Mouse (Mus musculus) frontal cortex, adult 2 months (tissue): ENCODE measurements around the gene Pfkfb2. TPM values are rescaled to one million over a fixed set of nuclear protein-coding genes. Genes with fewer than 3 reads are reported as not detected.

Source experiments
- DNase-seq, 2 experiments: peaks; one replicate each; pipeline ENCODE4 v3.0.0; 2022; ENCODE audit warnings: low spot score in 1 of 2; ENCODE audit errors: extremely low spot score in 1 of 2
- polyA plus RNA-seq: library from polyadenylated mRNA; depleted of rRNA; stranded (reverse); fragments of >200 nt; gene quantifications from 2 replicates; pipeline ENCODE4 v1.2.3, GENCODE M21; 2012

Gene Pfkfb2
- polyA plus RNA-seq, 1 experiment: 54.3 TPM

DNA sequence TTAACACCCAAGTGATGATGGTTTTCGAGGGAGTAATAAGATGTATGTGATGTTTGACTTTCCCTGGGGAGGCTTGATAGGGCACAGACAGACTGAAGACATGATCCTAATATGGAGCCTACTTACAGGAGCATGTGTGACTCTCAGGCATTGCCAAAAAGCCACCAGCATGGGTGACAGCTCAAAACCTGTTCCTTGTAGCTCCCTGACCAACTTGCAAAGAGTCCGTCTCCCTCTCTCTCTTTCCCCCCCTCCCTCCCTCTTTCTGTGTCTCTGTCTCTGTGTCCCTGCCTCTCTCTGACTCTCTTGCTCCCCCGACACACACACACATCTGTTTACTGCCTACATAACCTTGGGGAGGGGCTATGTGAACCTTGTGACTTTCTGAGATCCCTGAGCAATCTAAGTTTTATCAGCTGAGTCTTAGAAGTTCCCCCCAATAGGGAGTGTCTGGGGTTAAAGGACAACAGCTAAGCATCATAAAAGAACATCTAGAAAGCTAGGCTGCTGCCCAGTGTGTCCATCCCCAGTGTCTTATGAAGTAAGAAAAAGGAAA is 9.6 kb upstream of the Pfkfb2 start:
- no peak for DNase-seq

DNA sequence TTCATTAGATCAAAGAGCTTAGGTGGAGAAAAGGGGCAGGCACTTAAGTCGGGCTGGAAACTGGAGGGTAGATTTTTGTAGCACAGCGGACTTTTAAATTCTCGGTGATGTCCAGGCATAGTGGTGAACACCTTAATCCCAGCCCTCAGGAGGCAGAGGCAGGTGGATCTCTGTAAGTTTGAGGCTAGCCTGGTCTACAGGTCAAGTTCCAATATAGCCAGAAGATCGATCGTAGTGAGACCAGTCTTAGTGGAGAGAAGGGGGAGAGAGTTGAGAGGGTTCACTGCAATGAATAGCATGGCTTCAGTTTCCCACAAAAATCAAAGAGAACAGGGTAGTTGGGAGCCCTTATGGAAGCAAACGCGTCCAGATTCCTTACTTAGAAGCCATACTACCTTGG is 8.9 kb upstream of the Pfkfb2 start:
- no peak for DNase-seq

DNA sequence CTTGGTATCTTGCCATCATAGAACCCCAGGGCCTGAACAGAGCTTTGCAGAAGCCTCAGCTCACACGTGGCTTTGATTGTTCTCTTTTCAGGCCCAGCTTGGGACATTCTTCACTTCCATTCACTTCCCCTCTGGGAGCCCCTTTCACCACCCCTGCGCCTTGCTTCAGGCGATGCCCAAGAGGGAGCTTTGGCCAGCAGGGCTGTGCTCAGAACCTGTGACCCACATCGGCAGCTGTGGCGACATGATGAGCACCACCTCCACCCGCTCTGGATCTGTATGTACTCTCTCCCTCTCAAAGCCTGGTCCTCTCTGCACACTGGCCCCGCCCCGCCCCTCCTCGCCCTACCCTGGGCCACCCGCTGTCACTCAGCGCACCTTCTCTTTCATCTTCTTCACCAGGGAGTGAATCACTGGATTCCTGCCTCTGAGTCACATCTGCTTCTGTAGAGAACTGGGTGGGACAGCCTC is 8.4 kb upstream of the Pfkfb2 start:
- DNase-seq: no peak

DNA sequence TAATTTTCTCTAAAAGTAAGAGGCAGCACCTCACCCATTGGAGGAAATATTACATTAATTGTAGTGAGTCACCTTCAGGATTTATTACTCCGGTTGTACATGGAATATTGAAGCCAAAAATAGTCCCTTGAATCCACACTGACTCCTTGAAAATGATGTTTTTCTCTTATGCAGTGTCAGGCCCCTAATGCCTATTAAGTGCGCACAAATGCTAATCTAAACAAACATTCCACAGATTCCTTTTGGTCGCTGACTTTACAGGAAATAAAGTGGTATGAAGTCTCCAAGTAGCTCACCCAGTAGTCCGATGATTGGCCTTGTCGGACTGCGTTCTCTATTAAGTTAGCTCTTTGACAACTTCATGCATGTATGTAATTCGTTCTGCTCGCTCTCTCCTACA is 5.8 kb upstream of the Pfkfb2 start:
- no peak for DNase-seq

DNA sequence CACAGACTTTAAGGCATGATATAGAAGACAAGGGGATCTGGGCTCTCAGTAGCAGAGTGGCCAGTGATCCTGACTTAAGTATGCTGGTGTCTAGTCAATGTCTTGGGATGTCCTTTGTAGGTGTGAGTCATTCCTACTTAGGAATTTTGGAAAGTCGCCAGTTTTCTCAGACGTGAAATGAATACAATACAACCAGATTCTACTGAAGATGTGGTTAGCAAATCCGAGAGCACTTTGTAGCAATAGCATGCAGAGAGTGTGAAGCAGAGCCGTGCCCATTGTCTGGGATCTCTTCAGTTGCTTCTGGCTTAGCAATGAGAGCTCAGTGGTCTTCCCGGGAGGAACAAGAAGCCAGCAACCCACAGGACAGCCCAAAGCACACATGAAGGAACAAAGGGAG is 5.4 kb upstream of the Pfkfb2 start:
- no peak for DNase-seq

DNA sequence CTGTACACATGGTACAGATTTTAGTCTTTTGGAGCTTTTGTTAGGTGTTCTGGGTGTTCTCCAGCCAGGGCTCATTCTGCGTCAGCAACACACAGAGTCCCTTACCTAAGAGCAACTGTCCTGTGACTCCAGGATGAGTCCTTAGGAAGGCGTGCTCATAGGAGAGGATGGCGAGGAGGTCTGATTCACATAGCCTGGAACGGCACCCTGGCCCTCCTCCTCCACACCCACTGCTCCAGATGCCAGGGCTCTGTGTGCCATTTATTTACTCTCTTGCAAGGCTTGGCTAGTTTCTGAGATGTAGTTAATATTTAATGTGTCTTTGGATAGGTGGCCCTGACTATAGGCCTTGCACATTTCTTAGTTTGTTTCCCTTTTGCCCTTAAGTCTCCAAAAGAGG is 4.6 kb upstream of the Pfkfb2 start:
- peak in 1 of 2 experiments; percentile 43 for DNase-seq

DNA sequence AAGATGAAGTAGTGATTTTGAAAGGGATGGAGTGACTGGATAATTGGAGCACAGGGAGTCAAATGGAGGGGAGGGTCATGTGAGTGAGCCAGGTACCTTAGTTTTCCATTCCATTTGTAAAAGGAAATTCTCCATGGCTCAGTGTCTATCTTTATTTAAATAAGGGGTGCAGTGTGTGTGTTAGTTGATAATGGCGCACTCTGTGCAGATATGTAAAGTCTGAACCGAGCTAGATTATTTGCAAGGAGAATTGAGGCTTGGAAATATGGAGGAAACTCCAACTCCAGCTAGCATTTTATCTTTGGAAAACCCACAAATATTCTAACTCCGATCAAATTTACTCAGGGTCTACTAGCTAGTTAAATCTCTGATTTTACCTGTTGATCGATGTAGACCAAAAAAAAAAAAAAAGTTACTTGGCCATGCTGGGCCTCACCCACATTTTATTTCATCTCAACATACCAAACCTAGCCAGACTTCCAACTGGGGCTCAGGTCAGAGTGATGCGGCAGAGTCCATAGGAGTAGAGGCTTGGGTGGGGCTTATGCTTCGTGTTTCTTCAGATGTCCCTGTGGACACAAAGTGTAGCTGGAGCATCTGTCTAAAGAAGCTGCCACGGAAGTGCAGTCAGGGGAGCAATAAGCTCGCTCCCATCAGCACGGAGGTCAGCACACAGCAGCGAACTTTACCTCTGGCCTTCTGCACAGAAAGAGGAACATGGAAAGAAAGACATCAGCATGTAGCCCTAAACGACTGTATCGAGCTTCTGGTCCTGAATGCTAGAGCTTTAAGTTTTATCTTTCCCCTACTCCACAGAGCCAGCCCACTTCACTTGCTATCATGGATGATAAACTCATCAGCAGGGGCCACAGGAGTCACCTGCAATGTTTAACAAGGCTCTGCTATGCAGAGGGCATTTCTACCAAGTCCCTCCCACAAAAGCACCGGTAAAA is 3.9 kb upstream of the Pfkfb2 start:
- no peak for DNase-seq

DNA sequence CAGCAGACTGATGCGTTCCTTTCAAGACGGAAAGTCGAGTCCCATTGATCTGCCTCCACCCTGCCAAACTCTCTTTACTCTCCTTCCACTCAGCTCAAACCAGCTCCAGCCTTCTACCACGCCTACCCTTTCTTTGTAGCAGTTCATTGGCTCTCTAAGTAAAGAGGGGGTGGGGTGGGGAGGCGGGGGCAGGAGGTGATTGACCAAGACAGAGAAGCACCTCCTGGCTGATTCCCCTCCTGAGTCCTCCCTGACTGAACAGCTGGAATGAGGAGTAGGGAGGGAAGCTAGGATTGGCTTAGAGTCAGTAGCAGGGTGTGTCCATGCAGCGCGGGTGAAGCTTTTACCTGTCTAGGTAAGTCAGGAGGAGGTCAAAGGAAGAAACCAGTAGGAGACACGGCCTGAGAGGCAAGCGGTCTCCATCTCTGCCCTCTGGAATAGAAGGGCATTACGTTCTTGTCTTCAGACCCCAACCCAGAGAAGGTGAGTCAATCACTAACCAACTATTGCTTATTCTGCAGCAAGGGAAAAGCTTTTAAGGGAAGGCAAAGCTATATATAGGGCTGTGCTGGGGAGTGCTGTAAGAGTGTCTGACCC is 2.8 kb upstream of the Pfkfb2 start, which contains the start of gene AA986860:
Gene AA986860 (plus strand): TSS at position 236 of the 597 bp plus-strand sequence.
- DNase-seq: no peak

DNA sequence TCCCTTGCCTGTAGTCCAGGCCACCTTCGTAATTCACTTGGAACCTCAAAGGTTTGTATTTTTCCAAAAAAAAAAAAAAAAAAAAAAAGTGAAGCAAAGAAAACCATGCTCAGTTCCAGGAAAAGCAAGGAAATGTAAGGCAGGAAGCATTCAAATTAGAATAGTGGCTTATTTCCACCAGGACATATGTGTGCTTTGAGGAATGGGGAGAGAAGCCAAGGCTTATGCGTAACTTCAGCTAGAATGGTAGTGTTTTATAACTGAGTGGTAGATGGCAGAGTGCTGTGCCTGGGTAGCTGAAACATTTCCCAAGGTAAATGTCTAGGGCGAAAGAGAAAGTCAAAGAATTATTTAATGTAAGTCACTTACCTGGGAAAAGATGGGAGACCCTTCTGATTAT is 345 bp downstream of the Pfkfb2 start:
- DNase-seq: peak in 1 of 2 experiments; percentile 55

DNA sequence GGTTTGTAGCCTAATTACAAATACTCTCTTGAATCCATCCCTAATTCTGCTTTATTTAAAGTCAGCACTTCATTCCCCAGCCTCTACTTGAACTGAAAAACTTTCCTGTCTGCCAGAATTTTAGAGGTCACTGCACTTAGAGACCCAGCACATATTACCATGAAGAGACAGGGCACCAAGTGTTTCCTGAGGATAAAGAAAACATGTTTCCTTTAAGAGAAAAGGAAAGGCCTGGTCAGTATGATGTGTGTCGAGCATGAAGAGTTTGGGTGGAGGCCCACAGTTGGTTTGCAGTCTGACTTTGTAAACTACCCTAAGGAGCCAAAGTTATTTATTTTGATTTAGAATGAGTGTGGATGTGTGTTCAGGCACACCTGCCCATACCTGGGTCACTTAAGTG is 983 bp downstream of the Pfkfb2 start:
- no peak for DNase-seq

DNA sequence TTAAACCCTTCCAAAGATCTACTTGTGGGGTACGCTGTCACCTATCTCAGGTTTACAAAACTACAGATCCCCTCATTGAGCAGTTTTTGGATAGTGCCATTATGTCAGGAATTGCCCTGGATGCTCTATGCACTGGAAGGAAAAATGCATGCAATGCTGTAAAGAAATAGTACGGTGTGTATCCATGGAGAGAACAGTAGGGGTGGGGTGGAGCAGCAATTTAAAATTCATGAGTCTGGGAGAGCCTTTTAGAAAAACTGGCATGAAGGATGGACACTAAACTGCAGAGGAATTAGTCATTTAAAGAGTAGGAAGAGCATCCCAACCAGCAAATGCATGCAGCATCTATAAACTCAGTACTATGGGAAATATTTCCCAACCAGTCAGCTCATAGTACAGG is 2.7 kb downstream of the Pfkfb2 start:
- DNase-seq: no peak

DNA sequence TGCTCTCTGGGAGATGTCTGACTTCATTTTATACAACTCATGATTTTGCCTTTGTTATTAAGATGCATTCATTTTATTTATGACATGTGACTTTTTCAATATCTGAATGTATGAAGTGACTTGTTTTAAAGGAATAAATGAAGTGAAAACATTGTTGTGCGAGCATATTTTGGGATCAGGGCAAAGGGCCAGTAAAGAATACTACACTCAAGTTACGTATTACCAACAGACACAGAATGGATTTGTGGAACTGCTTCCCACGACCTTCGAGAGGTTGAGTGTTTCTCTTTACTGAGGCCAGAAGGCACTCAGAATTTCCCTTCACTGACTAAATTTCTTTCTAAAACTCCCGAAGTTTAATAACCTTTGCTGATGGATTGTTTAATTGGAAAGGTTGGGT is 4.8 kb downstream of the Pfkfb2 start:
- DNase-seq: no peak

DNA sequence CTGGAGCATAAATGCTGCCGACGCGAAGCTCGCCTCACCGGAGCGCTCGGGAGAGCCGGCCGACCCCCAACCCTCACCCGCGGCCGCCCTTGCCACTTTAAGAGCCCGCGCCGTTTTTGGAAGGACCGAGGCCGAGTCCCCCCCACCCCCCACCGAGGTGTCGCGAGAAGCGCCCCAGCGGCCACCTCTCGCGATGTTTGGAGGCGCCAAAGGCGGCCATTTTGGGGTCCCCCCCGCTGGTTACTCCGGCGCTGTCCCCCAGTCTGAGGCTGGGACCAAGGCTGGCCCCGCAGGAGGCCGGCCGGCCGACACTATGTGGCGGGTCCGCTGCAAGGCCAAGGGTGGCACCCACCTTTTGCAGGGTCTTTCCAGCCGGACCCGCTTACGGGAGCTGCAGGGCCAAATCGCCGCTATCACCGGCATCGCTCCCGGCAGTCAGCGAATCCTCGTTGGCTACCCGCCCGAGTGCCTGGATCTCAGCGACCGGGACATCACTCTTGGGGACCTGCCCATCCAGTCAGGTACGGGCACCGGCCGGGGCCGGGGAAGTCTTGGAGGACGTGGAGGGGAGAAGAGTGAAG is 11.7 kb downstream of the Pfkfb2 start, which contains the start of gene Yod1:
Gene Yod1 (plus strand): TSS at position 37 of the 581 bp plus-strand sequence.
- peak; percentile 57 to 86 for DNase-seq

DNA sequence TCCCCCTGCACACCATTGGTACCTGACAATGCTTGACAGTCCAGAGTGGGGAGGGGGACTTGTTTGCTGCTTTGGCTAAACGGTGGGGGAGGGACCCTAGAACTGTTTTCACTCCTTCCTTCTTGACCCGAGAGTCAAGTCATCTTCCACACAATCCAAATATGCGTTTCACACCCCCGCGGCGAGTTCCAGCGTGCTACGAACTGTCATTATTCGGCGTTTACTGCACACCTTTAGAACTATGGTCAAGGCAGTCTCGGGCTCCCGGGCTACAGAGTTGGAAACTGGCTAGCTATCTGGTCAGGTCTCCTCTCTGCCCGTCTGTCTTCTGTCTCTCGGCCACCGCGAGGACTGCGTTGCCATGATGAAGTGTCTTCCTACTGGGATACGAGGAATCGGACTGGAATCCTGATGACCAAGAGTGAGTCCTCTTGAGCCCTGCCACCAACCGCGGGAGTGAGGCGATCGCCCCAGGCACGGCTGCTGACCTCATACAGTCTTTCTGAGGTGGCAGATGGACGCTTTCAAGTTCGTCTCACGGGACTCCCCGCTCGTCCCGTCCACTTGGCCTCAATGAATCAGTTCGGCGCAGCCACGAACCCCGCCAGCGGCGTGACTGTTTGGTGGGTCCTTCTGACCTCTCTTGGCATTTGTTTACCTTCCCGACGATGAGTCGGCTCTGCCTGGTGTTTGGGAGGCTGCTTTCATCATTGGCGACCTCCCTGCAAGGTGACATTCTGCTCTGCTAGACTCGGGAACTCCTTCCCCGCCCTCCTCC is 12.4 kb downstream of the Pfkfb2 start:
- peak in 1 of 2 experiments; percentile 35 for DNase-seq

DNA sequence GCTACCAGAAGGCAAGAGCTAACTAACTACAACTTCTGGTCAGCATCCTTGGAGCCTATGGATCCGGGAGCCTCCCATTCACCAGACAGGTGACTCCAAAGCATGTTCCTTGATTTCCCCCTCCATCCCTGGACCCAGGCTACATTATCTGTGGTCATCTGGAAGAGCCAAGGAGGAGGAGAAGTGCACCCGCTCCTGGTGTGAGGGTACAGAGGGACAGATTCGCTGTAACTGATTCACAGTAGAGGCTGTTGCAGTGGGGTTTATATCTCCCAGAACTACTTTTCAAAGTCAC is 12.9 kb downstream of the Pfkfb2 start:
- no peak for DNase-seq

DNA sequence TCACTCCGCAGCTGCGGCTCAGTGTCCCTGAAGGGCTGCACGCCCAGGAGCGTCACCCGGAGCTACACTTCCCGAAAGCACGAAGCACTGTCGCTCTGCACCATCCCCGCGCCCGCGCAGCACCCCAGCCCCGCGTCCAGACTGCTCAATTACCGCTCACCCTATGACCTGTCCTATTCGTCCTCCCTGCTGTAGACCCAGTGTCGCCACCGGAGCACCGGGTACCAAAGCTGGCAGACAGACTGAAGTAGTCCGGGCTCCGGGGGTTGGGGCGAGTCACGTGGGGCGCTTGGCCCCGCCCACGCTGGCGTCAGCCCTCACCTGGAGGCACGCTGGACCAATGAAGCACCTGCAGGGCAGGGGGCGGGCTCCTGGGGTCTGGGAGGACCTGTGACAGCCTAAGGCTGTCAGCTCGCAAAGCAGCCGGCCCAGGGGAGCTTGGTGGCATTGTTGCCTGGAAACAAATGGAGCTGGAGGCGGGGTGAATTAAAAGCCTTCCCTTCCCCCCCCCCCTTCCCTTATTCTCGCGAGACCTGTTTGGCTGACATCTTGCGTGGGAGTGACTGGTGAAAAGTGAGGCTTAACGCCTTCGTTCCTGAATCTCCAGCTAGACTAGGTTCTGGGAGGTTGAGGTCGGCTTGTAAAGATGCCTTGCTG is 13.4 kb downstream of the Pfkfb2 start, which contains the start of gene Gm29427:
Gene Gm29427 (minus strand): TSS at position 239 of the 657 bp plus-strand sequence.
- peak; percentile 91 to 95 for DNase-seq

DNA sequence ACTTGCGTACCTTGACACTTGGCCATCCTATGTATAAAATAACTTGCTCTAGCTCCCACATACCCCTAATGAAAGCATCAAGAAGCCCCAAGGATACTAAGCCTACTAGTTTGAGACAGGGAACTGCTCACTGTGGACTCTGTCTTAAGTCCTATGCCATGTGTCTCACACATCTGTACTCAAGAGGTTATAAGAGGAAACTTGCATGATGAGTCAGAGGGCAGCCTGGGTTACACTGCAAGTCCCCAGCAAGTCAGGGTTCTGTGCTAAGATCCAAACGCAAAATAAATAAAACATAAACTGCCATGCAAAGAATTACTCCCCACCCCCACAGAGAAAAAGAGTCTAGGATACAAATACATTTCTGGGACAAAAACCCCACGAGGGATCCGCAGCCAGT is 15.0 kb downstream of the Pfkfb2 start:
- DNase-seq: no peak

DNA sequence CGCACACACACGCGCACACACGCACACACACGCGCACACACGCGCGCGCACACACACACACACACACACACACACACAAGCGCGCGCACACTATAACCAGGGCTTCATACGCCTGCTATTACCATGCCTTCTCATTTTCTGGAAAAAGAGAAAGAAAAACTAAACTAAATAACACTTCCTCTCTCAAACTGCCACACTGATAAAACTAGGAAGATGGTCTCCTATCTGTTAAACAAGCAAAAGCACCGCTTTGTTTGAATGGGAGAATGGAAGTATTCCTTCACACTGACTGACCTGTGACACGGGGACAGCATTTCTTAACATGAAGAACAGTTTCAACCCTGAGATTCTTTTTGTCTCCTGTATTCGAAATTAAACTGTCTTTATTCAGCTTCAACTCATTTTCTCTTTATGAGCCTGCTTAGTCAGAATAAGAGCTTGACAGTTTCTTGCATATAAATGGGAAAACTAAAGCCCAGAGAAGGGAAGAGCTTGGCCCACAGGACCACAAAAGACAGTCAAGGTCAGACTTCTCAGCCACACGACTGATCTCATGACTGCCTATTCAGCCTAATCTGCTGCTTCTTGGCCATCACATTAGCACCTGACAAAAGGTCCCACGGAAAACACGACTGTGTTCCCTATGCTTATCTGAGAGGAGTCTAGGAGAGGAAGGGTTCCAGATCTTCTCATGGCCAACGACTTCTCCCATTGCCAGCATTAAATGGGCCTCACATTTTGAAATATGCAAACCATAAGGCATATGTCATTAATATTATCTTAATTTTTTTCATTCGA is 18.6 kb downstream of the Pfkfb2 start:
- DNase-seq: no peak

DNA sequence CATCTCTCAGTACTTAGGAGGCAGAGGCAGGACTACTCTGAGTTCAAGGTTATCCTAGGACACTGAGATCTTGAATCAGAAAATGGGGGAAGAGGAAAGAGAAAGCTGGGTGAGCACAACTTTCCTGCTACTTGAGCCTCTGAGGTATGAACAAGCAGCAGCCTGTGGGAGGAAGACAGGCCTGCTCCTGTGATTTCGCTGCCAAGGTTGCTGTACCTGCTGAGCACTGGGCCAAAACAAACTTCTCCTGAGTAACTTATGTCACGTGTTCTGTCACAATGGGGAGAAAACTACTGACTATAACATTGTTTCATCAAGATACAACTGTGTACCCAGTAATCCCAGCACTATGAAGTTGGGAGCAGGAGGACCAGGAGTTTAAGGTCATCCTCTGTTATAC is 25.4 kb downstream of the Pfkfb2 start:
- DNase-seq: no peak
